Mouse (Mus musculus) small intestine, adult 2 months (tissue): ENCODE measurements at regions not wholly inside any gene's neighbourhood (a gene's known extent, or its start where the extent isn't known, plus 50 kb on each side); places are given as distances from the start of the nearest gene placed in this dataset.

Experiments
- CTCF ChIP-seq: fragments of 200-500 bp; IDR thresholded peaks from 2 replicates; pipeline ENCODE4 v1.5.1; 2012; ENCODE audit warnings: low read depth, mild to moderate bottlenecking, control low read depth, inconsistent platforms, low read length, moderate library complexity, mixed read lengths; ENCODE audit not compliant: insufficient replicate concordance, insufficient read length; ENCODE audit errors: extremely low read depth
- POLR2A ChIP-seq: fragments of 200-500 bp; IDR thresholded peaks from 2 replicates; pipeline ENCODE4 v1.6.1; 2012; ENCODE audit warnings: low read depth, mild to moderate bottlenecking, control low read depth, inconsistent platforms, low read length, moderate library complexity

DNA sequence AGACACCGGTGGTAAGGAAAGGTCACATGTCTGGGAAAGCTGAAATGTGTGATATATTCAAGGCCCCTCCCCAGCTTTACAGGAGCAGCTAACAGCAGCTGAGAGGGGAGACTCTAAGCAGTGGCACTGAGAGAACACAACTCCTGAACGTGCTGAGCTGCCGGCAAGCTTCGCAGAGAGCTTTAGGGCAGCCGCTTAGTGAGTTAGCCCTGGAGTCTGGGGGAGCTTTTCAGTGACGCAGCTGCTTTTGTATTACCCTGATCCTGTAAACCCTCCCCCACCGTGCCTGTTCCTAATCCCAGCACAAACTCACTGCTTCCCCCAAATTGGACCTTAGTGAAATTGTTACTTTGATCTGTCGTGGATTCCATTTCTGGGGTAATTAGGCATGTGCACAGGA lies 442.6 kb downstream of the Prdm2 start:
- TF ChIP-seq CTCF: no peak
- TF ChIP-seq POLR2A: no peak
